Mouse (Mus musculus) liver, embryonic 14.5 days (tissue): ENCODE measurements around the gene Epop.

Experiments
- CTCF ChIP-seq: IDR thresholded peaks from 2 replicates; pipeline ENCODE4 v1.5.1; 2016; ENCODE audit warnings: antibody characterized with exemption, low read depth, control low read depth
- EP300 ChIP-seq: IDR thresholded peaks from 2 replicates; pipeline ENCODE4 v1.6.1; 2016; ENCODE audit warnings: antibody characterized with exemption, low read depth

DNA sequence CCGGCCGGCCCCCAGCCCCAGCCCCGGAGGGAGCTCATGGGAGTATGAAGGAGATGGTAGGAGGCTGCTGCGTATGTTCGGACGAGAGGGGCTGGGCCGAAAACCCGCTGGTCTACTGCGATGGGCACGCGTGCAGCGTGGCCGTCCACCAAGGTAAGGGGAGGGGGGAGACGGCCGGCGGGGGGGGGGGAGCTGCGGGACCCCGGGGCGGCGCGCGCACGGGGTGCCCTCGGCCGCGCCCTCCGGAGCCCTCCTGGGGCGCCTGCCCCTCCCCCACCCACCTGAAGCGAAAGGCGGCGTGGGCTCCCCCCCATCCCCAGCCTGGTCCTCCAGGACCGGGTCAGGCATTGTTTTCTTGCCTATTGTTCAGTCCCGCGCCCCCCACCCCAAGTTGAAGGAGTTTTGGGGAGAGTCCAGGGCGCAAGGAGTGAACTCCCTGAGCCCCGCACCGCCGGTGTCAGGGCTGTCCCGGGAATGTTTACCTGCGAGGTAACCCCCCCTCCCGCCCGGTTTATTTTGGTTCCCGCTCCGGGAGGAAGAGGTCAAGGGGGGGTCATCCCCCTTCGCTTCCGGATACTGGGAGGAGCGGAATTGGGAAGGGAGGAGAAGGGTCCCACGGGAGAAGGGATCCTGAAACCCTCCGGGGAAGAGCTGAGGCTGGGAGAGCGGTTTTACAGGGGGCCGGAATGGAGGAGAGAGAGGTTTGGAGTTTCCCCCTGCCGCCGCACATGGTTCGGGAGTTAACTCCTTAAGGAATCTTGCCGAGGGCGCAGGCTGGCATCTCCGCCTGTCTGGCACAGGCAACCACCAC lies 34.2 kb upstream of the Epop start:
- TF ChIP-seq EP300: no peak
- no peak for TF ChIP-seq CTCF
